Mouse (Mus musculus) left cerebral cortex, postnatal 25 days (tissue): ENCODE results near the gene Cst3. TPM values are rescaled to one million over a fixed set of nuclear protein-coding genes. Genes with fewer than 3 reads are reported as not detected.

Experiments used
- DNase-seq, 2 experiments: peaks; one replicate each; pipeline ENCODE4 v3.0.0; 2022; ENCODE audit warnings: low spot score in 2 of 2, mixed read lengths in 1 of 2
- intact Hi-C: fragments of 180-260 bp; cut with DNase I; formaldehyde crosslinking; loops from one replicate; pipeline ENCODE4 v1.15.1; 2025
- total RNA-seq, 2 experiments: library from RNA; stranded (reverse); gene quantifications; 2 replicates each; pipeline ENCODE4 v1.2.3; 2021

Gene Cst3
- total RNA-seq = 1,000 to 10,000 TPM; 1,805 to 1,873 TPM

- intact Hi-C loops = loop anchor here (2.0 kb wide), 1 partner anchor 25 kb away; no protein-coding TSS in a partner anchor
- DNase-seq = peak; percentile 88 to 94
Measured at GRCm38 (mm10) chr2:148875335-148875811, at the start of gene Cst3. Gene Cst3, minus strand, starts transcription at chr2:148875692.

- intact Hi-C loops = loop anchor here (1.0 kb wide), 2 partner anchors 51 to 150 kb away; no protein-coding TSS in a partner anchor
- DNase-seq = peak; percentile 57 to 73
Measured at GRCm38 (mm10) chr2:148902286-148902685, 26.8 kb upstream of the Cst3 start.

DNA sequence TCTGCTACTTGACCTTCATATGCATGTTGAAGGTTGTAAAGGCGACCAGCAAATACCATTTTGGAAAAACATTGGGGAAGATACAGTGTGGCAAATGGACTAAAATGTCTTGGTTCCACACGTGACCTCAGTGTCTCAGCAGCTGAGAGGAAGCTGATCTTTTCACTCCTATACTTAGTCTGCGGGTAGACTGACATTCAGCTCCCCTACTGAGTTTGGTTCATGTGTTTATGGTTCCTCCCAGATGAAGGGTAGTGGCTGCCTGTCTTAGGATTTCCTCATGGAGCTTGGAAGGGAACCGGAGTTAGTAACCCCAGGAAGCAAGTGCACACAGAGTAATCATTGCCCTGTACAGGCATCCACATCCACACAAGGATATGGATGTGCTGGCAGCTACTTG is 24.8 kb upstream of the Cst3 start:
- intact Hi-C loops = loop anchor here (2.0 kb wide), 1 partner anchor 26 kb away; the partner anchor contains the start of gene Cst3
- no peak for DNase-seq

- intact Hi-C loops = no loop called here
- DNase-seq = no peak
Measured at GRCm38 (mm10) chr2:148896219-148896618, 20.7 kb upstream of the Cst3 start.

DNA sequence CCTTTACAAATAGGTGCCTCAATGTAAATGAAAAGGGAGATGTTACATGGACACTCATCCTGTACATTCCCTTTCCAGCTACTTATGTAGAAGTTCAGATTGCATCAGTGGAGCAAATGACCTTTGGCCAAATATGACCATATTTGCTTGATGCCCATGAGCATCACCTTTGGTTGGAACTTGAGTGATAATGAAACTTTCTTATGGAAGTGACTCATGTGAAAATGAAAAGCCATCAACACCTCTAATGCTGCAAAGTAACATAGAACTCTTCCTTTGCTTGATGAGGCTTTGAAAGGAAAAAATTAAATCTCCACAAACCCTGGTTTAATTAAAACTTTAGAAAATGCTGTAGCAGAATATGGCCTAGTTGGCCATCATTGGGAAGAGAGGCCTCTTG is 17.6 kb upstream of the Cst3 start:
- no peak for DNase-seq
- intact Hi-C loops = no loop called here

DNA sequence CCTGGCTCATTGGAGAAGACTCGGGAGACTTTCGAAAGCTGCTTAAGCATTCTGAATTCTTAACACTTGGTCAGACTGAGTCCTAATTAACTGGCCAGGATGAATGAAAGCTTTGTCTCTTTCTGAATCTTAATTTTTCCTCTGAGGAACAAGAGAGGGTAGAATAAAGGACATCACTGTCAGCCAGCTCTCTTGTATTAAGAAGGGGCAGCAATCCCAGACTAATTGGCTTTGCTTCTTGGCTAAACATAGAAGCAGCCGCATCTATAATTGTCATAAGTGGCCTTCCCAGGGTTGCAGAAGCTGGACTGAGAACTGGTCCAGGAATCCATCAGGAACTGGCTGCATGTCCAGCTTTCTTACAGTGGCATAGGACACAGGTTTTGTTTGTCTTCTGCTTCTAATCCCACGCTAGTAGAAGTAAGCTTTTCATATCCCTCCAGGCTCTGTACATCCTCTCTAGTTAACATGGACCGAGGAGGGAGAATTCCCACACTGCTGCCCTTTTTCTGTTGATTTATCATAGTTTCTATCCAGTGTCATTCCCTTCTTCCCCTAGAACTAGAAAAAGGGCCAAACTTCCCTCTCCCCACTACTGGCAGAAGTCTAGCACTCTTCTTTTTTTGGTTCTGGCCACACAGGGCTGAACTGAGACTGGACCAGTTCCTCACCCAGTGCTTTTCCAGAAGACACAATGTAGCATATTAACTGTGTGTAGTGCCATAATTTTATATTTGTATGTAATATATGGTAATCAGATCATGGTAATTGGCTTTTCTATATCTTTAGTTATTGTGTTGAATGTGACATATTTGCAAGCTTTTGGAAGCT is 14.7 kb upstream of the Cst3 start:
- intact Hi-C loops = no loop called here
- DNase-seq = peak in 1 of 2 experiments; percentile 70

DNA sequence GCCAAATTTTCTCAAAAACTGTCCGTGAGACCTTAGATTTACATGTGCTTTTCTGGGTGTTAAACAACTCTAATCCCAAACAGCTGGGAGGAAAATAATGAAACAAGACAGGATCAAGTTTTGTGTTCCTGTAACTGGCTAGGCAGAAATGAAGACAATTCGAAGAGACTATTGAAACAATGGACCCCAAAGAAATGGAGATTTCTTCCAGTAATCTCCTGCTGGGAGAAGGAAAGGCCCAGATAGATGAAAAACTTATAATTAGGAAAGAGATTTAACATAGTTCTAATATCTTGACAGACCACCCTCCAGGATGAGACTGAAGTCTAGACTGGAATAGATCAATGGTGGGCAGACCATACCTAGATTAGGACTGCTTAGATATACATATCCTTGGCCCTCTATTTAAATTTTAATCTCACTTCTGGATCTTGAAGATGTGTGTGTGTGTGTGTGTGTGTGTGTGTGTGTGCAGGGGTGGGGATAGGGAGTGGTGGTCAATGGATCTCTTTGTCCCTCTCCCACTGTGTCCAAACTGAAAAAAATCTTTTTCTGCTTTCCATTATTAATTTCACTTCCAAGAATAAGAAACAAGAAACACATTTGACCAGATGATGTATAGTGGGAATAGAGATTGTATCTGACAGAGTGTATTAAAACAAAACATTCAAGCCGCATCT is 14.0 kb upstream of the Cst3 start:
- intact Hi-C loops = no loop called here
- DNase-seq = no peak

GRCm38 (mm10) chr2:148888872-148889271 is 13.4 kb upstream of the Cst3 start:
- no peak for DNase-seq
- intact Hi-C loops = no loop called here

DNA sequence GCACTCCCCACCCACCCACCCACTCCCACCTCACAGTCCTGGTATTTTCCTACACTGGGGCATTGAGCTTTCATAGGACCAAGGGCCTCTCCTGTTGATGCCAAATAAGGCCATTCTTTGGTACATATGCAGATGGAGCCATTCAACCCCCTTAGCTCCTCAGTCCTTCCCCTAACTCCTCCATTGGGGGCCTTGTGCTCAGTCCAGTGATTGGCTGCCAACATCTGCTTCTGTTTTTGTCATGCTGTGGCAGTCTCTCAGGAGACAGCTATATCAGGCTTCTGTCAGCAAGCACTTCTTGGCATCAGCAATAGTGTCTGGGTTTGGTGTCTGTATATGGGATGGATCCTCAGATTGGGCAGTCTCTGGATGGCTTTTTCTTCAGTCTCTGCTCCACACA is 9.2 kb upstream of the Cst3 start:
- intact Hi-C loops = no loop called here
- DNase-seq = no peak

GRCm38 (mm10) chr2:148879199-148879598 is 3.7 kb upstream of the Cst3 start:
- DNase-seq = no peak
- intact Hi-C loops = no loop called here

GRCm38 (mm10) chr2:148878641-148879130 is 3.2 kb upstream of the Cst3 start:
- intact Hi-C loops = no loop called here
- DNase-seq = no peak

GRCm38 (mm10) chr2:148877016-148877770 is 1.7 kb upstream of the Cst3 start:
- DNase-seq = peak in 1 of 2 experiments; percentile 48
- intact Hi-C loops = no loop called here

DNA sequence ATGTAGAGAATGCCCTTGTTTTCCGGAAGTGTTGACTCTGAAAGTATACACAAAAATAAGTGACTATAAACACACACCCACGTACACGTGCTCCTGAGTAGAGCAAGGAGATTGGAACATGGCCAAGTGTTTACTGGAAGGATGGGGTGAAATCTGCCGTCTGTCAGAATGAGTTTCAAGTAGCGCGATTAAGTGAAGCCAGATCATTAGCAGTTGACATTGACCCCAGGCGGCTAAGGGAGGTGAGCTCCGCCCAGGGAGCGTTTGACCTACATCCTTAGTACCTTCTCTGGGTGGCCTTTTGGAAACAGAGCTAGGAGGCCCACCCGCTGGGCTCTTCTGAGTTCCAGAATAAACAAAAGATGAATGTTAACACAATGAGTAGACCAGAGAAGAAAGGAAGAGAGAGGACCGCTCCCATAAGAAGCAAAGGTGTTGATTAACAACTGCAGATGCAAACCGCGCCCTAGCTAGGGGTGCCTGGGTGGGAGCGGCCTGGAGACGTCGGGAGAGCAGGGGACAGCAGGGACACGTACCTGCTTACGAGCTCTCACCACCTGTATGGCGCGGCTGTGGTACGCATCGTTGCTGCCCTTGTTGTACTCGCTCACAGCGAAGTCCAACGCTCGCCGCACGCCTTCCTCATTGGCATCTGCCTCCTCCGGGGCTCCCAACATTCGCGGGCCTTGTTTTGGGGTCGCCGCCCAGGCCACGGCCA is 716 bp downstream of the Cst3 start:
- peak in 1 of 2 experiments; percentile 33 for DNase-seq
- intact Hi-C loops = loop anchor here (2.0 kb wide), 1 partner anchor 26 kb away; no protein-coding TSS in a partner anchor

DNA sequence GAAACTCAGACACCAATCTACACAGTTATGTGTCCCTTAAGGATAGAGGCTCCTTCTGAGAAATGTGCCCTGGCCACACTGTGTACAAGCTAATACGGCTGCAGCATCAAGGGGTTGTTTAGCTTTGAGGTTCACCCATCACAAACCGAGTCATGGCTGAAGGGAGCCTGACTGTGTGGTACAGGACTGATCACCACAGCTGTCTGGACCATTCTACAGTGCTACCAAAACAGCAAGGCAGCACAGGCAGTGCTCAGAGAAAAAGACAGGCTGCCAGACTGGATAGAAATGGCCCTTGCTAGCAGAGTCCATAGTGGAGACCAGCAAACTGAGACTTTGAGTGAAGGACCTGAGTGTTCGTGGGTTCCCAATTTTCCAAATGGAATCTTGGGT is 1.3 kb downstream of the Cst3 start:
- DNase-seq = no peak
- intact Hi-C loops = loop anchor here (2.0 kb wide), 1 partner anchor 27 kb away; no protein-coding TSS in a partner anchor

DNA sequence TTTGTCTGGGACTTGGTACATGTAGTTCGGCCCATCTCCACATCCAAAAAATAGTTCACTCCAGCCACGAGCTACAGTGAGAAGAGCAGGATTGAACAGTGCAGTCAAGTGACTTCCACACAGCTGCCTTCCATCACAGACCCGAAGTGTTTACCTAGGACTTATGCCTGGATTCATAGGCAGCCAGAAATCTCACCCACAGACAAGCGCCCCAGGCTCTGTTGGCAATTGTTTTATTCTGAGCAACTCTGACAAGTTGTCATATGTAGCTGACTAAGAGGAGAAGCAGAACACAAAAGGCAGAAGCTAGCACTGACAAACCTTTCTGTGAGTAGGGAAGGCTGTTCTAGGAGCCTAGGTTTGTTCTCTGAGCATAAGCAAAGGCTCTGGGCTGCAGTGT is 2.6 kb downstream of the Cst3 start:
- peak in 1 of 2 experiments; percentile 40 for DNase-seq
- intact Hi-C loops = no loop called here

GRCm38 (mm10) chr2:148870526-148870925 is 5.0 kb downstream of the Cst3 start:
- intact Hi-C loops = no loop called here
- DNase-seq = no peak

GRCm38 (mm10) chr2:148868959-148869358 is 6.5 kb downstream of the Cst3 start:
- DNase-seq = no peak
- intact Hi-C loops = no loop called here

DNA sequence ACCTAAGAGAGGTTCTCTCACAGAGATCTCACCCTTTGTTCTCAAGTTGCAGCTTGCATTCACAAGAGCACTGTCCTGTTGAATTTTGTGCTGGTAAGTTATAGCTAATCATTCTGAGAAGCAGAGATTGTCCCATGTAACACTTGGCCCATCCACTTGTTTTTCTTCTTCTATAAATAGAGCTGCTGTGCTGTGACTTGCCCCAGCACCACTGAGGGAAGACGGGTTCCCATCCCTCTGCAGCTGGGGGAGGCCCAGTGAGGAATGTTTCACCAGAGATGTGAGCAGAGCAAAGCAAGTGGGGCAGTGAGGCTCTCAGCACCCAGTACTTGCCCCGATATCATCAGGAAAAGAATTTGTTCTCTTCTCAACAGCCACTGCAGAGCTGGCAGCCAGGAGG is 10.5 kb downstream of the Cst3 start, which contains the start of gene 9230104L09Rik:
Gene 9230104L09Rik, minus strand, starts transcription at position 73 of the 400 bp plus-strand sequence.
- no peak for DNase-seq
- intact Hi-C loops = no loop called here

GRCm38 (mm10) chr2:148861693-148862092 is 13.8 kb downstream of the Cst3 start:
- intact Hi-C loops = no loop called here
- DNase-seq = peak in 1 of 2 experiments; percentile 36
